ENCODE assay signal across 9 mouse cellular contexts in genomic region chr12:112449144-112449827, GRCm38 (mm10). TPM values are rescaled to one million over a fixed set of nuclear protein-coding genes. Genes with fewer than 3 reads are reported as not detected.
DNase-seq lines count a peak whose midpoint lies in the region; ATAC-seq lines count a peak whose summit lies in the region.
"Had no signal": no experiment of that assay in that cellular context is flagged by ENCODE, and none has a peak within 500 bp of the region (broad histone marks: within the 10 kb centered on the region; RNA-seq: fewer than 3 reads in every experiment).

No protein-coding gene starts in this region.

- no peaks in the 10 kb centered on the region for H3K36me3 ChIP-seq in kidney, embryonic 16.5 days (ENCODE audit: insufficient read depth, low read length)
- no peaks in the 10 kb centered on the region for H3K36me3 ChIP-seq in embryonic facial prominence, embryonic 12.5 days
- H3K36me3 ChIP-seq in stomach, embryonic 15.5 days, result no peaks in the 10 kb centered on the region

- H3K4me2 ChIP-seq in kidney, embryonic 16.5 days (replicated peaks; ENCODE audit: low read depth, low read length), result no peak overlapping the region
- H3K4me2 ChIP-seq in embryonic facial prominence, embryonic 12.5 days (replicated peaks), result no peak overlapping the region
- H3K4me2 ChIP-seq in stomach, embryonic 15.5 days, result 0 out of 2 replicates have a peak overlapping the region, but pooled peaks have one; percentile 6

- DNase-seq in kidney, adult 18-20 months, result no peak
- DNase-seq in layer of hippocampus, postnatal 36 days, result peak; percentile 66 to 68
- no peak for DNase-seq in adrenal gland, postnatal 25 days
- no peak for DNase-seq in frontal cortex, postnatal 14 days (ENCODE audit: low spot score in 2 of 2)
- no peak for DNase-seq in urinary bladder, adult 18-20 months (ENCODE audit: low spot score in 2 of 2)

- peak overlapping the region; percentile 46; the same call in 1 of the 2 replicates for H3K27ac ChIP-seq in kidney, embryonic 16.5 days (ENCODE audit: low read length)
- H3K27ac ChIP-seq in embryonic facial prominence, embryonic 12.5 days, result peak overlapping the region; percentile 68
- H3K27ac ChIP-seq in stomach, embryonic 15.5 days, result peak overlapping the region; percentile 49; the same call in 1 of the 2 replicates

- H3K9ac ChIP-seq in kidney, embryonic 16.5 days (replicated peaks; ENCODE audit: low read length), result 0 out of 2 replicates have a peak overlapping the region, but pooled peaks have one; percentile 1
- no peak overlapping the region for H3K9ac ChIP-seq in embryonic facial prominence, embryonic 12.5 days
- no peak overlapping the region for H3K9ac ChIP-seq in stomach, embryonic 15.5 days

- no peak overlapping the region for H3K4me3 ChIP-seq in kidney, embryonic 16.5 days (ENCODE audit: low read length)
- H3K4me3 ChIP-seq in embryonic facial prominence, embryonic 12.5 days, result no peak overlapping the region
- H3K4me3 ChIP-seq in stomach, embryonic 15.5 days (replicated peaks), result no peak overlapping the region

- ATAC-seq in kidney, embryonic 16.5 days (ENCODE audit: low FRiP score, low TSS enrichment), result no peak
- no peak for ATAC-seq in embryonic facial prominence, embryonic 12.5 days (ENCODE audit: insufficient number of reproducible peaks, insufficient read depth, low FRiP score, low TSS enrichment)
- ATAC-seq in stomach, embryonic 15.5 days (ENCODE audit: insufficient read depth, low FRiP score, low read depth), result no peak

- WGBS in kidney, embryonic 16.5 days, result 42% methylated on average over 18 of the region's 18 CpGs
- WGBS in embryonic facial prominence, embryonic 12.5 days, result 54% methylated on average over 18 of the region's 18 CpGs
- WGBS in stomach, embryonic 15.5 days, result 27% methylated on average over 18 of the region's 18 CpGs

- peaks cover 13% of the 10 kb centered on the region for H3K4me1 ChIP-seq in kidney, embryonic 16.5 days (ENCODE audit: insufficient read depth, low read length)
- peaks cover 18% of the 10 kb centered on the region for H3K4me1 ChIP-seq in embryonic facial prominence, embryonic 12.5 days
- 0 out of 2 replicates have a peak, but pooled peaks cover 10% of the 10 kb centered on the region for H3K4me1 ChIP-seq in stomach, embryonic 15.5 days

- H3K9me3 ChIP-seq in kidney, embryonic 16.5 days (ENCODE audit: low read length), result peaks cover 11% of the 10 kb centered on the region
- H3K9me3 ChIP-seq in embryonic facial prominence, embryonic 12.5 days, result no peaks in the 10 kb centered on the region; the same call in 1 of the 2 replicates
- H3K9me3 ChIP-seq in stomach, embryonic 15.5 days, result no peaks in the 10 kb centered on the region

- H3K27me3 ChIP-seq in kidney, embryonic 16.5 days (ENCODE audit: insufficient read depth, low read length), result no peaks in the 10 kb centered on the region
- H3K27me3 ChIP-seq in embryonic facial prominence, embryonic 12.5 days, result no peaks in the 10 kb centered on the region
- H3K27me3 ChIP-seq in stomach, embryonic 15.5 days (replicated peaks), result no peaks in the 10 kb centered on the region

RNA-seq across cellular contexts. Expression of gene A530016L24Rik, which starts 40.0 kb away (rescaled TPM):
- 0.13 and 0.19 TPM in 2 replicates for polyA plus RNA-seq in kidney, embryonic 16.5 days (2015; fragmentation: Nextera tagmentation; extraction: Ambion mirVana)
- 0.13 TPM in 1 of 2 replicates, not detected in the other for polyA plus RNA-seq in embryonic facial prominence, embryonic 12.5 days (2016; fragmentation: Nextera tagmentation; extraction: Ambion mirVana)
- total RNA-seq in layer of hippocampus, postnatal 36 days (2021), result under 1 TPM in 1 of 2 experiments, not detected in 1; 0.20 TPM
- 0.18 and 0.21 TPM in 2 replicates for polyA plus RNA-seq in stomach, embryonic 15.5 days (2015; fragmentation: Nextera tagmentation; extraction: Ambion mirVana)
- total RNA-seq in adrenal gland, postnatal 25 days (2021), result 15.9 and 19.5 TPM in 2 replicates
- total RNA-seq: neutrophil, adult 5-6 weeks had no signal

Comparison
In these comparisons a context has a peak if more than half of its experiments do, and no peak if none do; other contexts are left out.
1. DNase-seq: peak in layer of hippocampus, postnatal 36 days (2 of 2); none in kidney, adult 18-20 months (single experiment), adrenal gland, postnatal 25 days (single experiment), frontal cortex, postnatal 14 days (0 of 2) and urinary bladder, adult 18-20 months (0 of 2).
2. Peak in every context shown above with its lines, with median percentiles within 50 percentile points of each other: H3K27ac ChIP-seq.